Mouse (Mus musculus) Patski (cell line): ENCODE measurements around the gene Gm20388. TPM values are rescaled to one million over a fixed set of nuclear protein-coding genes. Genes with fewer than 3 reads are reported as not detected.
A peak's percentile ranks its signal among the peaks of the same experiment; 100 is the strongest.
"Not testable (repeated sequence)": the region's sequence is repeated elsewhere in the genome, so short reads cannot be mapped to it uniquely, and the experiment has no call there.

Experiments
- ATAC-seq: fragments of 100-300 bp; one replicate; pipeline ENCODE4 v1.8.0; 2021
- CTCF ChIA-PET: fragments of 350-600 bp; sonication (Branson Sonifier 250); formaldehyde crosslinking; loops from one replicate; lab custom pipeline; 2022; ENCODE audit warnings: inconsistent platforms; lab: Charles Lee
- POLR2A ChIA-PET: fragments of 350-600 bp; sonication (Branson Sonifier 250); formaldehyde crosslinking; loops from one replicate; lab custom pipeline; 2022; ENCODE audit warnings: antibody characterized with exemption, inconsistent platforms; lab: Charles Lee
- DNase-seq: peaks from one replicate; pipeline ENCODE4 v3.0.0-alpha.2; 2011; ENCODE audit warnings: low read depth, low spot score
- H3K27me3 ChIP-seq: fragments of 371-371 bp; one replicate; pipeline ENCODE4 v1.5.1; 2021
- CTCF ChIP-seq: fragments of 100-300 bp; IDR thresholded peaks from one replicate; pipeline ENCODE4 v1.5.1; 2021
- in situ Hi-C: fragments of 300-500 bp; cut with MboI; formaldehyde crosslinking; loops from 3 replicates; pipeline ENCODE4 v1.11.1; 2018; ENCODE audit warnings: low pct_unique_long_range_greater_than_20kb, mixed read lengths
- polyA plus RNA-seq: library from polyadenylated mRNA; unstranded; gene quantifications from one replicate; pipeline ENCODE4 v1.2.3, GENCODE M21; 2021

Gm20388 gene
- polyA plus RNA-seq, 1 experiment from 2014 or later: 86.7 TPM

- POLR2A ChIA-PET: interaction anchor here (0.7 kb wide), 1 partner anchor 70 kb away, joined by 3 read pairs; no protein-coding TSS in a partner anchor
- CTCF ChIA-PET: no interaction called here
- no peak for ATAC-seq
- peaks cover 7% of the 10 kb centered on the region for H3K27me3 ChIP-seq
- in situ Hi-C loops: no loop called here
- DNase-seq: no peak
- TF ChIP-seq CTCF: no peak
These were observed 3277.4 kb downstream of the Gm20388 start for GRCm38 (mm10) chr8:123188006-123188405.

GRCm38 (mm10) chr8:123188841-123189240, 3278.2 kb downstream of the Gm20388 start:
- CTCF ChIA-PET: interaction anchor here (1.9 kb wide), 1 partner anchor 80 kb away, joined by 5 read pairs; no protein-coding TSS in a partner anchor
- no peak for ATAC-seq

GRCm38 (mm10) chr8:123190678-123191077, 3280.0 kb downstream of the Gm20388 start:
- peaks cover 7% of the 10 kb centered on the region for H3K27me3 ChIP-seq
- CTCF ChIA-PET: interaction anchor here (0.8 to 2.6 kb wide), 12 partner anchors 8 to 83 kb away, joined by 3 to 14 read pairs (median 4); no protein-coding TSS in a partner anchor
- POLR2A ChIA-PET: no interaction called here
- DNase-seq (peak; percentile 4), ATAC-seq (no peak)
- in situ Hi-C loops: loop anchor here (5.0 kb wide), 2 partner anchors 33 to 358 kb away; partner anchors contain the start of gene Sult5a1
- TF ChIP-seq CTCF: no peak

More at GRCm38 (mm10) chr8:123188841-123189240, 3278.2 kb downstream of the Gm20388 start:
- DNase-seq: no peak
- in situ Hi-C loops: no loop called here
- no peak for TF ChIP-seq CTCF
- peaks cover 7% of the 10 kb centered on the region for H3K27me3 ChIP-seq
- POLR2A ChIA-PET: interaction anchor here (0.7 kb wide), 1 partner anchor 69 kb away, joined by 3 read pairs; no protein-coding TSS in a partner anchor

- ATAC-seq (no peak), DNase-seq (no peak)
- POLR2A ChIA-PET: no interaction called here
- peaks cover 4% of the 10 kb centered on the region for H3K27me3 ChIP-seq
- no peak for TF ChIP-seq CTCF
- CTCF ChIA-PET: interaction anchor here (1.8 to 2.6 kb wide), 3 partner anchors 9 to 85 kb away, joined by 4 to 14 read pairs (median 8); no protein-coding TSS in a partner anchor
- in situ Hi-C loops: loop anchor here (5.0 kb wide), 2 partner anchors 35 to 360 kb away; partner anchors contain the start of gene Sult5a1
These were observed 3281.3 kb downstream of the Gm20388 start for GRCm38 (mm10) chr8:123191908-123192307.

GRCm38 (mm10) chr8:123193771-123194170, 3283.1 kb downstream of the Gm20388 start:
- no peak for ATAC-seq
- DNase-seq: no peak
- POLR2A ChIA-PET: no interaction called here
- no peak for TF ChIP-seq CTCF
- CTCF ChIA-PET: interaction anchor here (1.9 kb wide), 1 partner anchor 8 kb away, joined by 6 read pairs; no protein-coding TSS in a partner anchor
- peaks cover 4% of the 10 kb centered on the region for H3K27me3 ChIP-seq
- in situ Hi-C loops: loop anchor here (5.0 kb wide), 2 partner anchors 36 to 361 kb away; partner anchors contain the start of gene Sult5a1

- POLR2A ChIA-PET, H3K27me3 ChIP-seq, in situ Hi-C loops, DNase-seq: not testable (repeated sequence)
- CTCF ChIA-PET: interaction anchor here (1.8 kb wide), 1 partner anchor 90 kb away, joined by 4 read pairs; no protein-coding TSS in a partner anchor
- peak; percentile 11 for ATAC-seq
These were observed 3286.4 kb downstream of the Gm20388 start for GRCm38 (mm10) chr8:123197016-123197415.

- ChIA-PET POLR2A (no interaction called here), CTCF (interaction anchor here (1.2 to 1.3 kb wide), 3 partner anchors 9 to 92 kb away, joined by 4 read pairs; no protein-coding TSS in a partner anchor)
- ATAC-seq (no peak), DNase-seq (no peak)
- in situ Hi-C loops: loop anchor here (5.0 kb wide), 1 partner anchor 88 kb away; no protein-coding TSS in a partner anchor
- peaks cover 8% of the 10 kb centered on the region for H3K27me3 ChIP-seq
- no peak for TF ChIP-seq CTCF
These were observed 3289.2 kb downstream of the Gm20388 start for GRCm38 (mm10) chr8:123199864-123200263.

- no peak for TF ChIP-seq CTCF
- no peak for ATAC-seq
- POLR2A ChIA-PET: no interaction called here
- CTCF ChIA-PET: interaction anchor here (1.1 to 3.6 kb wide), 6 partner anchors 9 to 95 kb away, joined by 3 to 13 read pairs (median 6); partner anchors contain the start of genes Chmp1a and Spata33
- peaks cover 8% of the 10 kb centered on the region for H3K27me3 ChIP-seq
- DNase-seq: peak; percentile 27
- in situ Hi-C loops: loop anchor here (5.0 kb wide), 1 partner anchor 90 kb away; no protein-coding TSS in a partner anchor
These were observed 3291.6 kb downstream of the Gm20388 start for GRCm38 (mm10) chr8:123202288-123202687.

GRCm38 (mm10) chr8:123203571-123203970, 3292.9 kb downstream of the Gm20388 start:
- in situ Hi-C loops: loop anchor here (5.0 kb wide), 1 partner anchor 91 kb away; no protein-coding TSS in a partner anchor
- POLR2A ChIA-PET: interaction anchor here (0.6 kb wide), 1 partner anchor 555 kb away, joined by 3 read pairs; no protein-coding TSS in a partner anchor
- ATAC-seq: no peak

GRCm38 (mm10) chr8:123211876-123212275, 3301.2 kb downstream of the Gm20388 start:
- ATAC-seq: no peak
- in situ Hi-C loops: loop anchor here (5.0 kb wide), 1 partner anchor 305 kb away; no protein-coding TSS in a partner anchor

More at GRCm38 (mm10) chr8:123203571-123203970, 3292.9 kb downstream of the Gm20388 start:
- H3K27me3 ChIP-seq: peaks cover 4% of the 10 kb centered on the region
- CTCF ChIA-PET: interaction anchor here (1.3 to 3.6 kb wide), 2 partner anchors 13 to 96 kb away, joined by 3 to 13 read pairs; no protein-coding TSS in a partner anchor
- no peak for TF ChIP-seq CTCF
- DNase-seq: no peak

More at GRCm38 (mm10) chr8:123211876-123212275, 3301.2 kb downstream of the Gm20388 start:
- no peak for TF ChIP-seq CTCF
- H3K27me3 ChIP-seq: no peaks in the 10 kb centered on the region
- POLR2A ChIA-PET: interaction anchor here (0.6 to 1.2 kb wide), 3 partner anchors 9 to 13 kb away, joined by 3 read pairs; no protein-coding TSS in a partner anchor
- CTCF ChIA-PET: interaction anchor here (1.4 kb wide), 1 partner anchor 10 kb away, joined by 5 read pairs; no protein-coding TSS in a partner anchor
- DNase-seq: no peak
